Mouse (Mus musculus) forebrain, embryonic 11.5 days (tissue): ENCODE measurements around the gene Nsun7. TPM values are rescaled to one million over a fixed set of nuclear protein-coding genes. Genes with fewer than 3 reads are reported as not detected.
A peak's percentile ranks its signal among the peaks of the same experiment; 100 is the strongest.

ENCODE experiments used
- ATAC-seq: fragments of 200-750 bp; cut with Nextera tagmentation; replicated peaks from 2 replicates; pipeline ENCODE4 v1.8.0; 2017; ENCODE audit warnings: moderate TSS enrichment; ENCODE audit not compliant: low FRiP score
- DNase-seq: peaks from one replicate; pipeline ENCODE4 v3.0.0-alpha.2; 2017; ENCODE audit warnings: low spot score
- H3K27ac ChIP-seq: fragments of 300-500 bp; sonication (generic); 2 replicates; pipeline ENCODE4 v1.5.1; 2014; ENCODE audit warnings: low read depth, low read length
- H3K27me3 ChIP-seq: fragments of 300-500 bp; sonication (generic); 2 replicates; pipeline ENCODE4 v1.6.1; 2014; ENCODE audit warnings: mild to moderate bottlenecking, low read length, mixed read lengths; ENCODE audit not compliant: control insufficient read depth, insufficient read depth
- H3K36me3 ChIP-seq: fragments of 300-500 bp; sonication (generic); 2 replicates; pipeline ENCODE4 v1.6.1; 2014; ENCODE audit warnings: mild to moderate bottlenecking, low read length, moderate library complexity, mixed read lengths; ENCODE audit not compliant: control insufficient read depth, insufficient read depth
- H3K4me1 ChIP-seq: fragments of 300-500 bp; sonication (generic); replicated peaks from 2 replicates; pipeline ENCODE4 v1.6.1; 2014; ENCODE audit warnings: low read length, mixed read lengths; ENCODE audit not compliant: control insufficient read depth, insufficient read depth
- H3K4me2 ChIP-seq: fragments of 300-500 bp; sonication (generic); 2 replicates; pipeline ENCODE4 v1.6.1; 2014; ENCODE audit warnings: low read depth, mild to moderate bottlenecking, low read length, moderate library complexity, mixed read lengths; ENCODE audit not compliant: severe bottlenecking
- H3K4me3 ChIP-seq: fragments of 300-500 bp; sonication (generic); 2 replicates; pipeline ENCODE4 v1.5.1; 2014; ENCODE audit warnings: low read depth, low read length
- H3K9ac ChIP-seq: fragments of 300-500 bp; sonication (generic); 2 replicates; pipeline ENCODE4 v1.6.1; 2014; ENCODE audit warnings: low read length
- H3K9me3 ChIP-seq: fragments of 300-500 bp; sonication (generic); 2 replicates; pipeline ENCODE4 v1.6.1; 2016; ENCODE audit warnings: low read length, mixed read lengths; ENCODE audit not compliant: control insufficient read depth
- WGBS: fragments of 180-500 bp; shearing (Covaris S2); extraction: QIAGEN DNeasy Blood & Tissue Kit; methylation state at CpG from one replicate; pipeline ENCODE4 v1.1.7; 2014; 5-methylcytosine and 5-hydroxymethylcytosine counted together
- polyA plus RNA-seq: library from polyadenylated mRNA; unstranded; fragments of >200 nt; fragmentation: Nextera tagmentation; extraction: Ambion mirVana; gene quantifications from 2 replicates; pipeline ENCODE4 v1.2.1, GENCODE M21; 2014

Gene Nsun7
- polyA plus RNA-seq, 1 experiment from 2014 or later = 0.79 TPM

DNA sequence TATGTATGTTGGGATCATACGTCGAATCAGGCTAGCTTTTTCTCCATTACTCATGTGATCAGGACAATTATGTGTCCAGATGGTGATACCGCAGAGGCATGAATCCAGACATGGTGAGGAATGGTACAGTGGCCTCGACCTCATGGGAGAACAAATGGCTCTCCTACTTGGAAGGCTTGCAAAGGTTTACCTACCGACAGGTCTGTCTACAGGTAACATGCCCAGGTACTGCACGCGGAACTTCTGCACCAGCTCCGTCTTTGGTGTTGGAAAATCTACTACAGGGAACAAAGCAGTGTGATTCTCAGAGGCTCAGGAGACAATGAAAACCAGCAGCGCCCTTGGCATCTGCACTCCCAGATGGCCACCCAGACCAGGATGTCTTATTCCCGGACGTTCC, 51.1 kb downstream of the Nsun7 start:
- WGBS = 90% methylated on average over 11 of the region's 11 CpGs
- Histone ChIP-seq H3K27me3 (no peaks in the 10 kb centered on the region), H3K4me3 (no peak overlapping the region), H3K4me1 (no peaks in the 10 kb centered on the region), H3K36me3 (no peaks in the 10 kb centered on the region), H3K27ac (no peak overlapping the region), H3K9ac (no peak overlapping the region), H3K4me2 (no peak overlapping the region), H3K9me3 (no peaks in the 10 kb centered on the region)
- ATAC-seq (no peak), DNase-seq (no peak)

DNA sequence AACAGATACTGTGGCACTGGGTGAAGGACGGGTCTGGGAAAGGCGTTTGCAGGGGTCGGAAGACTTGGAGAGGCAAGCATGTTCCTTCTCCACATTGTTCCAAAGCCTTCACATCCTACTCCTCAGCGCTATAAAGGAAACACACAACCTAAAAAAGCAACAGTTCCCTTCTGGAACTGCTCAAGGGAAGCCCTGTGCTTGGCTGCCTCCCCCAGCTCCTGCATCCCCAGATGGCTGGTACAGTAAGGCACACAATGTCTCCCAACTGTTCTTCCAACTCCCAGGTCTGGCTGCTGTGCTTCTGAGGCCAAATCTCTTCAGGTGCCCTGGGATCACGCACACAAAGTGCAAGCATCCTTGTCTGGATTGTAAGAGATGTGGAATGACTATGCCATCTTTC, 56.1 kb downstream of the Nsun7 start:
- Histone ChIP-seq H3K27ac (no peak overlapping the region), H3K36me3 (no peaks in the 10 kb centered on the region), H3K4me2 (no peak overlapping the region), H3K9me3 (no peaks in the 10 kb centered on the region), H3K4me3 (no peak overlapping the region), H3K27me3 (no peaks in the 10 kb centered on the region), H3K4me1 (no peaks in the 10 kb centered on the region), H3K9ac (no peak overlapping the region)
- 95% methylated on average over 5 of the region's 5 CpGs for WGBS
- ATAC-seq = no peak
- DNase-seq = no peak

GRCm38 (mm10) chr5:66319341-66319740, 59.6 kb downstream of the Nsun7 start:
- Histone ChIP-seq H3K9ac (no peak overlapping the region), H3K4me1 (no peaks in the 10 kb centered on the region), H3K9me3 (no peaks in the 10 kb centered on the region), H3K4me3 (no peak overlapping the region), H3K27ac (0 out of 2 replicates have a peak overlapping the region, but pooled peaks have one; percentile 9), H3K27me3 (no peaks in the 10 kb centered on the region), H3K4me2 (no peak overlapping the region), H3K36me3 (no peaks in the 10 kb centered on the region)
- ATAC-seq = no peak
- DNase-seq = peak; percentile 62
- 73% methylated on average over 6 of the region's 6 CpGs for WGBS

DNA sequence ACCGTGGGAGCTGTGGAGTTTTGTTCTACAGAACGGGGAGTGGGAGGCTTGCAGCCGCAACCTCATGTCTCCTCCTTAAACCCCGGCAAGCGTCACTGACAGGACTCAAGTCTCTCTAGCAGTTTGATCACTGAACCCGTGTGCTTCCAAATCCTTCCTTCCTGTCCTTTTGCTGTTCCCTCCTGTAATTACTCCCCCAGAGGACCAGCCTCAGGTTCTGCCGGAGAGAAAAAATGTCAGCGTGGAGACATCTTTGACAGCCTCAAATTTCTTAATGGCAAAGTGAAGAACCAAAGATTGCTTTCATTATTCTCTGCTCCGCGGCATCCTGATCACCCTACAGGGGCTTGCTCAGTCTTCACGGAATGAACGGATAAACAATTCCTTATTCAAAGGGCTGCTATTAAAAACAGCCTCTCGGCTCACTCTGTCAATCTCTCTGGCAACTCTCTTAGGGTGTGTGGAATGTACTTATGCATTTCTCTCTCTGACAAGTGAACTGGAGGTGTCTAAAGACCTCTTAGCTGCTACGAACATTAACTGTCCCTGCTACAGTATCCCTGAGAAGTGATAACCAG, 60.2 kb downstream of the Nsun7 start:
- 45% methylated on average over 14 of the region's 14 CpGs for WGBS
- H3K9me3 ChIP-seq = no peaks in the 10 kb centered on the region
- no peak overlapping the region; the same call in 1 of the 2 replicates for H3K4me2 ChIP-seq
- H3K4me1 ChIP-seq = no peaks in the 10 kb centered on the region
- H3K9ac ChIP-seq = no peak overlapping the region
- 0 out of 2 replicates have a peak overlapping the region, but pooled peaks have one; percentile 9 for H3K27ac ChIP-seq
- ATAC-seq (no peak), DNase-seq (no peak)
- H3K27me3 ChIP-seq = no peaks in the 10 kb centered on the region
- H3K36me3 ChIP-seq = no peaks in the 10 kb centered on the region
- H3K4me3 ChIP-seq = no peak overlapping the region

DNA sequence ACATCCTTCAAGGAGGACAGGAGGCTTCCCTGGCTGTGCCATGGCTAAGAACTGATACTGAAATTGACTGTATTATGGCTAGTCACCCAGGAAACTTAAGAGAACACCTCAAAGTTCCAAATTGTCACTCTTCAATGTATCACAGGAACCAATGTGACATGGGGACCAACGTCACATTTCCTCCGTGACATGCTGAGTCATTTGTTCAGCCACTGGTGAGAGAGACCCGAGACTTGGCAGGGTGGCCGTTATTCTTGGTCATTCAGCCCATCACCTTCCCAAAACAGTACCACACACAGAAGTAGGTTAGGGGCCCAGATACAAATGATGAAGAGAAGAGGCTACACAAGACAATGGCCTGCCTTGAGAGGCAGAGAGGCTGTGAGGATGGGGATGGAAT, 63.4 kb downstream of the Nsun7 start:
- H3K27ac ChIP-seq = no peak overlapping the region
- no peak overlapping the region for H3K9ac ChIP-seq
- no peak overlapping the region for H3K4me2 ChIP-seq
- no peak overlapping the region for H3K4me3 ChIP-seq
- no peaks in the 10 kb centered on the region for H3K27me3 ChIP-seq
- H3K36me3 ChIP-seq = no peaks in the 10 kb centered on the region
- 88% methylated on average over 4 of the region's 4 CpGs for WGBS
- ATAC-seq (no peak), DNase-seq (no peak)
- no peaks in the 10 kb centered on the region for H3K4me1 ChIP-seq
- no peaks in the 10 kb centered on the region for H3K9me3 ChIP-seq

GRCm38 (mm10) chr5:66323603-66324002, 63.9 kb downstream of the Nsun7 start:
- no peaks in the 10 kb centered on the region for H3K9me3 ChIP-seq
- H3K4me1 ChIP-seq = 0 out of 2 replicates have a peak, but pooled peaks cover 2% of the 10 kb centered on the region
- DNase-seq (no peak), ATAC-seq (no peak)
- no peak overlapping the region for H3K27ac ChIP-seq
- H3K36me3 ChIP-seq = no peaks in the 10 kb centered on the region
- no peak overlapping the region for H3K4me3 ChIP-seq
- WGBS = 89% methylated on average over 11 of the region's 11 CpGs
- no peak overlapping the region for H3K4me2 ChIP-seq
- H3K9ac ChIP-seq = no peak overlapping the region
- H3K27me3 ChIP-seq = no peaks in the 10 kb centered on the region

- H3K9ac ChIP-seq = no peak overlapping the region
- H3K36me3 ChIP-seq = no peaks in the 10 kb centered on the region
- ATAC-seq = no peak
- WGBS = 81% methylated on average over 7 of the region's 7 CpGs
- no peak for DNase-seq
- no peak overlapping the region for H3K27ac ChIP-seq
- H3K4me3 ChIP-seq = no peak overlapping the region
- no peak overlapping the region for H3K4me2 ChIP-seq
- no peaks in the 10 kb centered on the region for H3K27me3 ChIP-seq
- H3K4me1 ChIP-seq = peaks cover 3% of the 10 kb centered on the region; the same call in 1 of the 2 replicates
- no peaks in the 10 kb centered on the region for H3K9me3 ChIP-seq
Observed at GRCm38 (mm10) chr5:66326395-66326794, 66.7 kb downstream of the Nsun7 start.

DNA sequence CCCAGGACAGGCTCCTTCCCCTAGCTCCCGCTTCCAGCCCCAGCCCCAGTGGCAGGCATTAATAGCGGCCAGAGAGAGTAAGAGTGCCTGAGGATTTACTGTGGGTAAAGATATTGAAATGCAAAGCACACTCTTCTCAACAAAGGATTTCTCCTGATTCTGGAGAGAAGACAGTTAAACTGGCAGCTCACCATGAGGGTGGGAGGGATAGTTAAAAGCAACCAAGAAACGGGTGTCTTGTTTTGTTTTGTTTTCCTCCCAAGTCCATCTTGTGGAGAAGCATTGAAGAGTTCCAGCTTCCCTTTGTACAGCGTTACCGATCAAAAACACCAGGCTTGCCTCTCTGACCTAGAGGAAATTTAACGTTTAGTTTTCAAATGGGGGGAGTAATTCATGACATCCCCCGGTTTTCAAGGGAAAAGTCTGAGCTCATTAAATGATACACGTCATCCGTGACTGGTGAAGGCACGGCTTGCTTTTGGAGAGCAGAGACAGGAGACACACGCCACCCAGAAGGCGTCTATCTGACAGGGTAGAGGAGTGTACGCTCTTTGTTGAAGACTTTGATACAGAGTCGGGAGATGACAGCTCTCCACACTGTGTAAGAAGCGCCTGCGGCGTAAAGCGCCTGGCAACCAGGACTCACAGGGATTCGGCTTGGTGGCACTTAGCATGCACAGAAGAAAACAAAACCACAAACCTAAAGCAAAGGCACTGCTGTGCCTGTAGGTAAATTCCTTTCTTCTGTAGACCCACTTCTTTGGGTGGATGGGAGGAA, 68.4 kb downstream of the Nsun7 start:
- peak; percentile 85 for ATAC-seq
- no peak overlapping the region for H3K9ac ChIP-seq
- 49% methylated on average over 19 of the region's 19 CpGs for WGBS
- no peak overlapping the region for H3K4me3 ChIP-seq
- H3K36me3 ChIP-seq = no peaks in the 10 kb centered on the region
- no peaks in the 10 kb centered on the region for H3K27me3 ChIP-seq
- no peak overlapping the region for H3K4me2 ChIP-seq
- H3K4me1 ChIP-seq = peaks cover 3% of the 10 kb centered on the region; the same call in 1 of the 2 replicates
- H3K27ac ChIP-seq = no peak overlapping the region
- peak; percentile 57 for DNase-seq
- no peaks in the 10 kb centered on the region for H3K9me3 ChIP-seq
